Mouse (Mus musculus) neutrophil, adult 83 days (primary cell): ENCODE data around the gene Ramac. TPM values are rescaled to one million over a fixed set of nuclear protein-coding genes. Genes with fewer than 3 reads are reported as not detected.

Experiments used
- total RNA-seq, 2 experiments: library from RNA; stranded (reverse); gene quantifications; one replicate each; pipeline ENCODE4 v1.2.4; 2023

Ramac gene
- total RNA-seq: 10 to 100 TPM; 39.5 to 42.7 TPM

DNA sequence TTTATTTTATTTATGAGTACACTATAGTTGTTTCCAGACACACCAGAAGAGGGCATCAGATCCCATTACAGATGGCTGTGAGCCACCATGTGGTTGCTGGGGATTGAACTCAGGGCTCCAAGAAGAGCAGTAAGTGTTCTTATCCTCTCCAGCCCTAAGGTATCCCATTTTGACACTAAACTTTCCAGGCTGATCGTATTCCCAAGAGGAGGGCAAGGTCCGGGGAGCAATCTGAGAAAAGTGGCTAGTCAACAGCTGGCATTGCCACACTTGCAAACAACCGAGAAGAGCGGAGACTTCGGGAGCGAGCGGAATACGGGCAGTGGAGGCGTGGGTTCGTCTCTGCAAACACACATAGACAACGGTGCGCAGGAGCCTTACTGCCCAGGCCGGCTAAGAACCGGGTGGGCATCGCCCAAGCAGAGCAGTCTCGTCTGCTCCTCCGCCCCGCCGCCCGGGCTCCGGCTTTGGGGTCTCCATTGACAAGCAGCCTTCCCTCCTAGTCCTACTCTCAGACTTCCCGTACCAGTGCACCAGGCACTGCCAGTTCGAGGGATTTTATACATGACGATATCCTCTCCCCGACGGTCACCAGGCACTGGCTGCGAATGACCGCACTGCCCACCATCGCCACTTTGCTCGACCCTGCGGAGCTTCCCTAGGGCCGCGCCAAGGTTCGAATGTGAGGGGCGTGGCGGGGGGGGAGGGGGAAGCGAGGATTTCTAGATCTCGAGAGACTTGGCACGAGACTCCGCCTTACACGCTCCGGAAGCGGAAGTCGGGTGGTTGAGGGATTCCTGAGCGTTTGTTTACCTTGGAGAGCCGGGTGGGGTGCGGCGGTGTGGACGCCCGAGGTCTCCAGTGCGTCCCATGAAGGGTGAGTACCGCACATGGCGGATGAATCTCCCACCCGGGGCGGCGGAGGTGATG lies at the start of gene Ramac:
Ramac (plus strand) TSS at position 746 of the 930 bp plus-strand sequence.

DNA sequence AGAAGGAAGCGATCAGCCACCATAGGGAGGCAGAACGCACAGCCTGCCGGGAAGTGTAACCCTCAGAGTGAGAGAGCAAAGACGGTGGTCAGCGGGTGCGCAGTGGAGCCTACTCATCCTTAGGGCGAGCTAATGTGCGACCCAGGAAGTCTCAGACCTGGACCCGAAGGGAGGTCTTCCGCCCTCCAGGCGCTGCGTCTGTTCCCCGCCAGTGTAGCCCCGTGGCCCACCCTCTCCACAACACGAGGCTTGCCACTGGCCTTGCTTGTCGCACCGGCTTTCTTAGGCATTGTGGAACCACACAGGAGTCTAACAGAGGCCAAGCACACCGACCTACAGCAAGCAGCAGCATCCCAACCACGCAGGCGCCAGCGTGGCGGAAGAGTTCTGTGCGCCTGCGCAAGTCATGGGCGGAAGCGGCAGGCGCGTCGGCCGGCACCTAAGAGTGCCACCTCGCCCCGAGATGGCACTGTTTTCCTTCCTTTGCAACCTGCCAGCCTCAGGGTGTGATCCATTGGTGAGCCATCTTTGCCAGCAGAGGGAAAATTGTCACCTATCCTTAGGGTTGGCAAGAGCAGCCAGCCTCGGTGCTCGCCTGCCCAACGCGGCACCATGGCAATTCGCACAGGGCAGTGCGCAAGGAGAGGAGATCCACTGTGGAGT lies 26.5 kb downstream of the Ramac start, which contains the start of gene 3110040N11Rik:
3110040N11Rik (minus strand) TSS at position 384 of the 663 bp plus-strand sequence.

Other genes with a start within 250 kb of the Ramac start
- gene Fsd2, start 196.0 kb upstream of the Ramac start, total RNA-seq: not detected
- gene Whamm, start 191.7 kb upstream of the Ramac start, total RNA-seq: 10 to 100 TPM; 17.4 to 17.5 TPM
- under 1 TPM; 0.04 to 0.96 TPM for gene Homer2, start 55.4 kb upstream of the Ramac start, total RNA-seq
- gene 3110040N11Rik, start 26.6 kb downstream of the Ramac start, total RNA-seq: 10 to 100 TPM; 10.4 to 11.3 TPM
- 10 to 100 TPM; 44.6 to 57.8 TPM for gene Btbd1, start 66.5 kb downstream of the Ramac start, total RNA-seq
- not detected for gene Gm10160, start 92.9 kb downstream of the Ramac start, total RNA-seq
- 100 to 1,000 TPM; 201 to 230 TPM for gene Tm6sf1, start 96.1 kb downstream of the Ramac start, total RNA-seq
- gene Hdgfl3, start 171.5 kb downstream of the Ramac start, total RNA-seq: under 1 TPM in 1 of 2 experiments, not detected in 1; 0.04 TPM
- gene Bnc1, start 229.4 kb downstream of the Ramac start, total RNA-seq: not detected